Mouse (Mus musculus) embryonic fibroblast, embryonic 13.5 days (primary cell): ENCODE data around the gene Mllt3.

Experiments used
- CTCF ChIP-seq: IDR thresholded peaks from 2 replicates; pipeline ENCODE4 v1.5.1; 2011; ENCODE audit warnings: mild to moderate bottlenecking, control low read depth, low read length, moderate library complexity, borderline replicate concordance; ENCODE audit not compliant: insufficient read depth
- POLR2A ChIP-seq: IDR thresholded peaks from 2 replicates; pipeline ENCODE4 v1.6.1; 2011; ENCODE audit warnings: low read depth, mild to moderate bottlenecking, control low read depth, low read length, moderate library complexity

DNA sequence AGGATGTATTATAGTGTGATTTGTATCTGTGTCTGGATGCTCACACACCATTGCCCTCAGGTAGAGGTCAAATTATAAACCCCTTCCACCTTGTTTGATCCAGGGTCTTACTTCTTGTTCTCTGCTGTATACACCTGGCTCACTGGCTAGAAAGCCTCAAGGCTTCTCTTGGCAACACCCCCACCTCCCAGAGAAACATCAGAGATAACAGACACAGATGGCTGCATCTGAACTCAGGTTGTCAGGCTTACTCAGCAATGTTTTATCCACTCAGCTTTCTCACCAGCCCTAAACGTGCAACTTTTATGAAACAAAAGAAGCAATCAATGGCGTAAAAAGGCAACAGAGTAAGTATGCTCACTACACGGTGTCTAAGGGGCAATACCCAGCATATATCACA lies 75.3 kb downstream of the Mllt3 start:
- TF ChIP-seq CTCF = no peak
- TF ChIP-seq POLR2A = no peak
